Mouse (Mus musculus) embryonic facial prominence, embryonic 13.5 days (tissue): ENCODE results near the gene Dab1. TPM values are rescaled to one million over a fixed set of nuclear protein-coding genes. Genes with fewer than 3 reads are reported as not detected.

ENCODE experiments used
- ATAC-seq: fragments of 200-750 bp; cut with Nextera tagmentation; 2 replicates; pipeline ENCODE4 v1.8.0; 2017; ENCODE audit warnings: low read depth; ENCODE audit not compliant: insufficient number of reproducible peaks, insufficient read depth, low FRiP score, low TSS enrichment
- H3K27ac ChIP-seq: fragments of 300-500 bp; sonication (generic); 2 replicates; pipeline ENCODE4 v1.5.1; 2015; ENCODE audit warnings: moderate library complexity, mild to moderate bottlenecking, inconsistent platforms
- H3K27me3 ChIP-seq: fragments of 300-500 bp; sonication (generic); 2 replicates; pipeline ENCODE4 v1.6.1; 2015; ENCODE audit warnings: mild to moderate bottlenecking, inconsistent platforms
- H3K36me3 ChIP-seq: fragments of 300-500 bp; sonication (generic); 2 replicates; pipeline ENCODE4 v1.6.1; 2015; ENCODE audit warnings: mild to moderate bottlenecking, inconsistent platforms
- H3K4me1 ChIP-seq: fragments of 300-500 bp; sonication (generic); 2 replicates; pipeline ENCODE4 v1.6.1; 2015; ENCODE audit warnings: inconsistent platforms
- H3K4me2 ChIP-seq: fragments of 300-500 bp; sonication (generic); 2 replicates; pipeline ENCODE4 v1.6.1; 2015; ENCODE audit warnings: moderate library complexity, mild to moderate bottlenecking, inconsistent platforms
- H3K4me3 ChIP-seq: fragments of 300-500 bp; sonication (generic); 2 replicates; pipeline ENCODE4 v1.5.1; 2015; ENCODE audit warnings: mild to moderate bottlenecking, inconsistent platforms
- H3K9ac ChIP-seq: fragments of 300-500 bp; sonication (generic); 2 replicates; pipeline ENCODE4 v1.6.1; 2015; ENCODE audit warnings: mild to moderate bottlenecking, inconsistent platforms
- H3K9me3 ChIP-seq: fragments of 300-500 bp; sonication (generic); 2 replicates; pipeline ENCODE4 v1.6.1; 2016; ENCODE audit warnings: inconsistent platforms
- WGBS: fragments of 180-500 bp; shearing (Covaris S2); methylation state at CpG from one replicate; pipeline ENCODE4 v1.1.7; 2015; ENCODE audit warnings: mixed read lengths; 5-methylcytosine and 5-hydroxymethylcytosine counted together
- polyA plus RNA-seq: library from polyadenylated mRNA; unstranded; fragments of >200 nt; fragmentation: Nextera tagmentation; extraction: Ambion mirVana; gene quantifications from 2 replicates; pipeline ENCODE4 v1.2.1, GENCODE M21; 2015

Dab1 gene
- polyA plus RNA-seq, 1 experiment from 2014 or later, result 17.3 TPM

GRCm38 (mm10) chr4:104670741-104671140 is 1051.6 kb downstream of the Dab1 start:
- no peak for ATAC-seq
- no peaks in the 10 kb centered on the region for H3K36me3 ChIP-seq
- no peak overlapping the region for H3K27ac ChIP-seq
- no peaks in the 10 kb centered on the region for H3K4me1 ChIP-seq
- H3K9ac ChIP-seq, result no peak overlapping the region
- no peak overlapping the region for H3K4me3 ChIP-seq
- no peaks in the 10 kb centered on the region for H3K9me3 ChIP-seq
- H3K4me2 ChIP-seq, result no peak overlapping the region
- no peaks in the 10 kb centered on the region for H3K27me3 ChIP-seq

DNA sequence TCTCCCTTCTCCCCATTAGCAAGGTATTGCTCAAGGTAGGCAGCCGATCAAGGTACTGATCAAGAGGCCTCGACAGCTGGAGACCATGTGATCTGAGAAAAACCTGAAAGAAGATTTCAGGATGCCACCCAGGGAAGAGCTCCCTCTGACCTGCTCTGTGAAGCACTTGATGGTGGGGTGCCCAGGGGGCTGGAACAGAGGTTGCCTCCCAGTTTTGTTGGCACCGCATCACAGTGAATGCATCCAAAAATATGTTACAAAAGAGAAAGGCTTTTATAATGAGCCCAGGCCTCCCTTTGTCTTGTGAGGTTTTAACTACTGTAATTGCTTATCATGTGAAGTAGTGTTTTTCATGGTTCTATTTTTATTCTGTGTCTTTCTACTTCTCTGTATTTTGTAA is 1054.2 kb downstream of the Dab1 start:
- ATAC-seq, result no peak
- no peak overlapping the region for H3K27ac ChIP-seq
- no peak overlapping the region for H3K4me2 ChIP-seq
- H3K4me1 ChIP-seq, result no peaks in the 10 kb centered on the region
- H3K9ac ChIP-seq, result no peak overlapping the region
- 85% methylated on average over 3 of the region's 3 CpGs for WGBS
- no peaks in the 10 kb centered on the region for H3K36me3 ChIP-seq
- no peak overlapping the region for H3K4me3 ChIP-seq
- no peaks in the 10 kb centered on the region for H3K27me3 ChIP-seq
- H3K9me3 ChIP-seq, result no peaks in the 10 kb centered on the region

DNA sequence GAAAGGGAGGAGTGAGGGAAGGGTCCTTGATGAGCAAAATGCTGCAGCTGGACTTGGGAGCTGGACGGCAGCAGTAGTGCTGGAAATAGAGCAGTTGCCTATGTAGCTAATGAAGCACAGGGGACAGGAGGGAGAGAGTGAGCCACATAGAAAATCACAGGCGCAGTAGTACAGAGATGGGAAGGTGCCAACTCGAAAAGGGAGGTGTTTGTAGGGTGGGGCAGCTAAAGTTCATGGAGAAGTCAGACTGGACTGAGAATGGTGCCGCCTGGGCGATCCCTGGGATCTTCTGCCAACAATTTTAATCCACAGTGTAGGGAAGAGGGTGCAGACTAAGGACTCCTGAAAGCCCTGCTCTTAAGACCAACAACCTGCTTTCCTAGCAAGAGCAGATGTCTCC is 1055.5 kb downstream of the Dab1 start:
- H3K27ac ChIP-seq, result no peak overlapping the region
- no peak overlapping the region for H3K9ac ChIP-seq
- no peak overlapping the region for H3K4me3 ChIP-seq
- no peaks in the 10 kb centered on the region for H3K9me3 ChIP-seq
- WGBS, result 86% methylated on average over 5 of the region's 5 CpGs
- H3K36me3 ChIP-seq, result no peaks in the 10 kb centered on the region
- no peaks in the 10 kb centered on the region for H3K4me1 ChIP-seq
- no peak overlapping the region for H3K4me2 ChIP-seq
- H3K27me3 ChIP-seq, result no peaks in the 10 kb centered on the region
- ATAC-seq, result no peak

- no peak overlapping the region for H3K27ac ChIP-seq
- no peak overlapping the region for H3K9ac ChIP-seq
- H3K36me3 ChIP-seq, result no peaks in the 10 kb centered on the region
- H3K4me2 ChIP-seq, result no peak overlapping the region
- H3K27me3 ChIP-seq, result no peaks in the 10 kb centered on the region
- H3K4me1 ChIP-seq, result no peaks in the 10 kb centered on the region
- H3K4me3 ChIP-seq, result no peak overlapping the region
- 71% methylated on average over 7 of the region's 7 CpGs for WGBS
- no peaks in the 10 kb centered on the region for H3K9me3 ChIP-seq
- no peak for ATAC-seq
These were observed 1059.1 kb downstream of the Dab1 start for GRCm38 (mm10) chr4:104678234-104678633.

- H3K27ac ChIP-seq, result no peak overlapping the region
- H3K9ac ChIP-seq, result no peak overlapping the region
- no peaks in the 10 kb centered on the region for H3K36me3 ChIP-seq
- H3K9me3 ChIP-seq, result no peaks in the 10 kb centered on the region
- no peaks in the 10 kb centered on the region for H3K4me1 ChIP-seq
- no peak overlapping the region for H3K4me3 ChIP-seq
- H3K27me3 ChIP-seq, result 0 out of 2 replicates have a peak, but pooled peaks cover 9% of the 10 kb centered on the region
- no peak overlapping the region for H3K4me2 ChIP-seq
- 89% methylated on average over 4 of the region's 4 CpGs for WGBS
- ATAC-seq, result no peak
These were observed 1061.3 kb downstream of the Dab1 start for GRCm38 (mm10) chr4:104680475-104680874.

DNA sequence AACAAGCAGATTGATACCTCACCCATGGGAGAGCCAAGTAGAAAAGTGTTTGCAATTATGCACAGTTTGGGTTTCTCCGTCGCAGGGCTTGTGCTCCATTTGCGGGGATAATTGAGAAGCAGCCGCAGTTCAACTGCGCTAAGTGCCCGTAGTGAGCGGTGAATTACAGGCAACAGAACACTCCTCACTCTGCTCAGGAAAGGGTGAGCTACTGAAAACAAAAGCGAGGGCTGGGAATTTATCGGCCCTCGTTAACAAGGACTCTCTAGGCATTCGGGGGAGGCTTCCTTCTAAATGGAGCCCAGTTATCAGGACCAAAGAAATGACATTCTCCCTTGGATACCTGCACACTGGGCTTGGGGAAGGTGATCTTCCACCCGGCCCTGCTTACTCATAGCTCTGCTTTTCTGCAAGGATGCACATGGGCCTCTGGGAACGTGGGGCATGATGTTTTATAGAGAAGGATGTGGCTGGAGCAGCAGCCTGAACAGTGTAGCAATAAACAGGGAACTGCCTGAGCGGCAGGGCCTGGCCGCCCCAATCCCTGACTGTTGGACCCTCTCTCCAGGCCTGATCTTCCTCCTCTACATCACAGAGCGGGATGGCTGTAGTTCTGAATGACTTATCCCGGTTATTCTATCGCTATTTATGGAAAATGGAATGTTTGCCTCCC is 1067.1 kb downstream of the Dab1 start:
- peaks cover 19% of the 10 kb centered on the region; the same call in 1 of the 2 replicates for H3K4me1 ChIP-seq
- no peak overlapping the region for H3K4me2 ChIP-seq
- H3K27me3 ChIP-seq, result 0 out of 2 replicates have a peak, but pooled peaks cover 9% of the 10 kb centered on the region
- no peaks in the 10 kb centered on the region for H3K36me3 ChIP-seq
- no peak overlapping the region for H3K4me3 ChIP-seq
- no peak overlapping the region for H3K27ac ChIP-seq
- no peak for ATAC-seq
- H3K9me3 ChIP-seq, result no peaks in the 10 kb centered on the region
- 50% methylated on average over 18 of the region's 18 CpGs for WGBS
- H3K9ac ChIP-seq, result no peak overlapping the region

- no peak overlapping the region for H3K4me2 ChIP-seq
- H3K27ac ChIP-seq, result no peak overlapping the region
- no peak overlapping the region for H3K4me3 ChIP-seq
- no peak overlapping the region for H3K9ac ChIP-seq
- WGBS, result 41% methylated on average over 3 of the region's 3 CpGs
- no peak for ATAC-seq
- no peaks in the 10 kb centered on the region for H3K9me3 ChIP-seq
- H3K36me3 ChIP-seq, result no peaks in the 10 kb centered on the region
- H3K27me3 ChIP-seq, result 0 out of 2 replicates have a peak, but pooled peaks cover 9% of the 10 kb centered on the region
- H3K4me1 ChIP-seq, result peaks cover 19% of the 10 kb centered on the region; the same call in 1 of the 2 replicates
These were observed 1069.9 kb downstream of the Dab1 start for GRCm38 (mm10) chr4:104689047-104689446.

GRCm38 (mm10) chr4:104691026-104691425 is 1071.9 kb downstream of the Dab1 start:
- no peaks in the 10 kb centered on the region for H3K36me3 ChIP-seq
- H3K4me2 ChIP-seq, result no peak overlapping the region
- ATAC-seq, result no peak
- no peak overlapping the region for H3K9ac ChIP-seq
- no peaks in the 10 kb centered on the region for H3K27me3 ChIP-seq
- WGBS, result 84% methylated on average over 7 of the region's 7 CpGs
- no peak overlapping the region for H3K27ac ChIP-seq
- no peaks in the 10 kb centered on the region for H3K9me3 ChIP-seq
- H3K4me1 ChIP-seq, result peaks cover 19% of the 10 kb centered on the region; the same call in 1 of the 2 replicates
- no peak overlapping the region for H3K4me3 ChIP-seq

GRCm38 (mm10) chr4:104694188-104694587 is 1075.0 kb downstream of the Dab1 start:
- Histone ChIP-seq H3K36me3 (no peaks in the 10 kb centered on the region), H3K4me1 (peaks cover 6% of the 10 kb centered on the region; the same call in 1 of the 2 replicates), H3K9me3 (no peaks in the 10 kb centered on the region), H3K4me2 (no peak overlapping the region), H3K9ac (no peak overlapping the region), H3K27ac (no peak overlapping the region), H3K27me3 (no peaks in the 10 kb centered on the region), H3K4me3 (no peak overlapping the region)
- WGBS, result 85% methylated on average over 11 of the region's 11 CpGs
- no peak for ATAC-seq

- Histone ChIP-seq H3K27me3 (no peaks in the 10 kb centered on the region), H3K36me3 (no peaks in the 10 kb centered on the region), H3K4me1 (peaks cover 6% of the 10 kb centered on the region; the same call in 1 of the 2 replicates), H3K9ac (no peak overlapping the region), H3K4me3 (no peak overlapping the region), H3K9me3 (no peaks in the 10 kb centered on the region), H3K4me2 (no peak overlapping the region), H3K27ac (no peak overlapping the region)
- ATAC-seq, result no peak
- WGBS, result 86% methylated on average over 3 of the region's 3 CpGs
These were observed 1077.4 kb downstream of the Dab1 start for GRCm38 (mm10) chr4:104696522-104696921.

- 73% methylated on average over 4 of the region's 4 CpGs for WGBS
- H3K27ac ChIP-seq, result no peak overlapping the region
- no peaks in the 10 kb centered on the region for H3K9me3 ChIP-seq
- H3K27me3 ChIP-seq, result no peaks in the 10 kb centered on the region
- H3K4me1 ChIP-seq, result peaks cover 6% of the 10 kb centered on the region; the same call in 1 of the 2 replicates
- no peaks in the 10 kb centered on the region for H3K36me3 ChIP-seq
- no peak for ATAC-seq
- H3K4me2 ChIP-seq, result no peak overlapping the region
- H3K4me3 ChIP-seq, result no peak overlapping the region
- H3K9ac ChIP-seq, result no peak overlapping the region
These were observed 1078.5 kb downstream of the Dab1 start for GRCm38 (mm10) chr4:104697703-104698102.
